In the genomic region with DNA sequence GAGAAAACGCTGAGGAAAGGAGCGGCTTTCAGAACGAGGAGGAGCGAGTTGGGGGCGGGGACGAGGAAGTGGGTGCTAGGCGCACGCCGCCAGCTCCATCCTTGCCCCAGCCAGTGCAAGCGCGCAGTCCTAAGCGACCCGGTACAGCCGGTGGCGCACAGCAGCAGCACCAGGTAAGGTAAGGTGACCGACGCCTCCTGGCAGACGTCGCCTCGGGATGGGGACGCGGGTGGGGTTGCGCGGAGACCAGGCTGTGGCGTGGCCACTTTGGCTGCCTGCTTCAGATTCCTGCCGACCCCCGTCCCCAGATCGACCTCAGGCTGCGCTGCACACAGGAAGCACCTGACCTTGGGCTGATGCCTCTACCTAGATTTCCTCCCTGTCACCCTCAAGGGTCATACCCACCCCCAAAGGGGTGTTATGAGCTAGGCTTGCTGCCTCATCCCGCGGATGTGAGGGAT, we compare ENCODE assay signal across 8 mouse cellular contexts. TPM values are rescaled to one million over a fixed set of nuclear protein-coding genes. Genes with fewer than 3 reads are reported as not detected.
DNase-seq lines count a peak whose midpoint lies in the region; ATAC-seq and TF ChIP-seq lines count a peak whose summit lies in the region.

A gene (plus strand): TSS at position 109 of the 461 bp plus-strand sequence.

- no peak within 1 kb of the TSS for H3K9ac ChIP-seq in heart, embryonic 14.5 days (ENCODE audit: low read length)
- no peak within 1 kb of the TSS; the same call in 1 of the 2 replicates for H3K9ac ChIP-seq in forebrain, embryonic 11.5 days (ENCODE audit: low read length)
- H3K9ac ChIP-seq in neural tube, embryonic 14.5 days (replicated peaks; ENCODE audit: low read depth, low read length) = peak within 1 kb of the TSS; percentile 52

- no peak for DNase-seq in heart, postnatal 4 days
- DNase-seq in forebrain, embryonic 11.5 days (ENCODE audit: low spot score) = no peak
- DNase-seq in left cerebral cortex, postnatal 14 days (ENCODE audit: low spot score in 2 of 2) = peak; percentile 55 to 62
- no peak for DNase-seq in adipocyte (ENCODE audit: low spot score)
- DNase-seq in adrenal gland, adult 8-10 months = no peak

- intact Hi-C loops in left cerebral cortex, postnatal 14 days (cut with DNase I) = no loop called here

- H3K4me1 ChIP-seq in heart, embryonic 14.5 days (ENCODE audit: control insufficient read depth in 2 of 2, insufficient read depth in 2 of 2, low read length in 2 of 2) = peaks cover 5 to 6% of the 10 kb centered on the region in 2 experiments; a peak in 3 of 4 replicates
- peaks cover 19% of the 10 kb centered on the region for H3K4me1 ChIP-seq in E14TG2a.4 (replicated peaks; ENCODE audit: low read depth, low read length)
- H3K4me1 ChIP-seq in forebrain, embryonic 11.5 days (replicated peaks; ENCODE audit: control insufficient read depth, insufficient read depth, low read length) = peaks cover 5% of the 10 kb centered on the region; the same call in 1 of the 2 replicates
- no peaks in the 10 kb centered on the region; the same call in 1 of the 2 replicates for H3K4me1 ChIP-seq in neural tube, embryonic 14.5 days (ENCODE audit: control insufficient read depth, insufficient read depth, low read length)

- no peak for ATAC-seq in heart, embryonic 14.5 days (ENCODE audit: insufficient number of reproducible peaks, insufficient read depth, low FRiP score, low read depth)
- ATAC-seq in forebrain, embryonic 11.5 days (replicated peaks; ENCODE audit: low FRiP score) = no peak
- peak; percentile 68; the same call in 1 of the 2 replicates for ATAC-seq in neural tube, embryonic 14.5 days (ENCODE audit: low read depth)

- H3K27ac ChIP-seq in heart, embryonic 14.5 days (replicated peaks in 1 of 2; ENCODE audit: control insufficient read depth in 1 of 2, insufficient read depth in 1 of 2, low read depth in 2 of 2, low read length in 2 of 2) = no peak within 1 kb of the TSS
- no peak within 1 kb of the TSS for H3K27ac ChIP-seq in forebrain, embryonic 11.5 days (ENCODE audit: low read depth, low read length)
- H3K27ac ChIP-seq in neural tube, embryonic 14.5 days (ENCODE audit: low read depth, low read length) = no peak within 1 kb of the TSS

- no peak for TF ChIP-seq CTCF in E14TG2a.4 (conservative IDR thresholded peaks at IDR 0.05; ENCODE audit: low read length)

- H3K4me3 ChIP-seq in heart, embryonic 14.5 days (ENCODE audit: control insufficient read depth in 1 of 2, insufficient read depth in 1 of 2, low read depth in 1 of 2, low read length in 2 of 2) = peak within 1 kb of the TSS; percentile 21 to 22; a peak in 2 of 4 replicates
- H3K4me3 ChIP-seq in E14TG2a.4 (replicated peaks; ENCODE audit: low read length) = peak within 1 kb of the TSS; percentile 80
- peak within 1 kb of the TSS; percentile 16; the same call in 1 of the 2 replicates for H3K4me3 ChIP-seq in forebrain, embryonic 11.5 days (ENCODE audit: low read depth, low read length)
- peak within 1 kb of the TSS; percentile 35 for H3K4me3 ChIP-seq in neural tube, embryonic 14.5 days (ENCODE audit: low read depth, low read length)

- H3K36me3 ChIP-seq in heart, embryonic 14.5 days (ENCODE audit: control insufficient read depth, insufficient read depth, low read length) = no peaks in the 10 kb centered on the region
- no peaks in the 10 kb centered on the region for H3K36me3 ChIP-seq in E14TG2a.4 (ENCODE audit: insufficient read depth, low read length)
- H3K36me3 ChIP-seq in forebrain, embryonic 11.5 days (ENCODE audit: control insufficient read depth, insufficient read depth, low read length) = no peaks in the 10 kb centered on the region
- no peaks in the 10 kb centered on the region for H3K36me3 ChIP-seq in neural tube, embryonic 14.5 days (ENCODE audit: control insufficient read depth, insufficient read depth, low read length)

- H3K9me3 ChIP-seq in heart, embryonic 14.5 days (ENCODE audit: control insufficient read depth, low read length) = no peaks in the 10 kb centered on the region
- no peaks in the 10 kb centered on the region for H3K9me3 ChIP-seq in E14TG2a.4 (ENCODE audit: low read length)
- no peaks in the 10 kb centered on the region for H3K9me3 ChIP-seq in forebrain, embryonic 11.5 days (ENCODE audit: control insufficient read depth, low read length)
- H3K9me3 ChIP-seq in neural tube, embryonic 14.5 days (ENCODE audit: control insufficient read depth, low read length) = no peaks in the 10 kb centered on the region

- 4% methylated on average over 31 of the region's 31 CpGs for WGBS in heart, embryonic 14.5 days
- 3% methylated on average over 31 of the region's 31 CpGs for WGBS in forebrain, embryonic 11.5 days
- 2% methylated on average over 31 of the region's 31 CpGs for WGBS in neural tube, embryonic 14.5 days

- H3K4me2 ChIP-seq in heart, embryonic 14.5 days (ENCODE audit: low read length) = peak within 1 kb of the TSS; percentile 59
- H3K4me2 ChIP-seq in forebrain, embryonic 11.5 days (ENCODE audit: low read depth, low read length, severe bottlenecking) = peak within 1 kb of the TSS; percentile 58
- peak within 1 kb of the TSS; percentile 60 for H3K4me2 ChIP-seq in neural tube, embryonic 14.5 days (ENCODE audit: low read depth, low read length)

- H3K27me3 ChIP-seq in heart, embryonic 14.5 days (ENCODE audit: control insufficient read depth, insufficient read depth, low read length) = peaks cover 38% of the 10 kb centered on the region
- H3K27me3 ChIP-seq in E14TG2a.4 (ENCODE audit: insufficient read depth, low read length) = peaks cover 65% of the 10 kb centered on the region
- peaks cover 10% of the 10 kb centered on the region for H3K27me3 ChIP-seq in forebrain, embryonic 11.5 days (ENCODE audit: control insufficient read depth, insufficient read depth, low read length)
- no peaks in the 10 kb centered on the region for H3K27me3 ChIP-seq in neural tube, embryonic 14.5 days (ENCODE audit: control insufficient read depth, insufficient read depth, low read length)

RNA-seq across cellular contexts. Expression of the gene that starts here (rescaled TPM):
- 0.07 TPM in 1 of 2 replicates, not detected in the other for polyA plus RNA-seq in heart, embryonic 14.5 days (2014; fragmentation: Nextera tagmentation; extraction: Ambion mirVana)
- under 1 TPM; 0.11 to 0.12 TPM for total RNA-seq in heart, postnatal 4 days (2021)
- not detected in 2 replicates for polyA plus RNA-seq in forebrain, embryonic 11.5 days (2014; fragmentation: Nextera tagmentation; extraction: Ambion mirVana)
- 10 to 100 TPM; 12.8 to 13.4 TPM for total RNA-seq in left cerebral cortex, postnatal 14 days (2021)
- polyA plus RNA-seq in neural tube, embryonic 14.5 days (2014; fragmentation: Nextera tagmentation; extraction: Ambion mirVana) = 0.50 and 0.52 TPM in 2 replicates
- under 1 TPM; 0.10 to 0.48 (median 0.34) TPM for total RNA-seq in adrenal gland, adult 8-10 months (2022)

Comparison
In these comparisons a context has a peak if more than half of its experiments do, and no peak if none do; other contexts are left out.
1. RNA of the gene that starts here (total RNA-seq): 12.8 to 13.4 TPM in left cerebral cortex, postnatal 14 days; 0.10 to 0.48 TPM in adrenal gland, adult 8-10 months and 0.11 to 0.12 TPM in heart, postnatal 4 days; every median in the first group is over 4 times any median in the second.
2. Peak in ATAC-seq, H3K4me3 ChIP-seq, H3K9ac ChIP-seq and H3K4me2 ChIP-seq in neural tube, embryonic 14.5 days; RNA of the gene not detected or under 1 TPM.
3. H3K4me3 ChIP-seq: peak in every context shown above with its lines; median percentile 80 in E14TG2a.4; 35 in neural tube, embryonic 14.5 days; 22 in heart, embryonic 14.5 days; 16 in forebrain, embryonic 11.5 days.
4. DNase-seq: peak in left cerebral cortex, postnatal 14 days (2 of 2); none in heart, postnatal 4 days (single experiment), forebrain, embryonic 11.5 days (single experiment), adipocyte (single experiment) and adrenal gland, adult 8-10 months (single experiment).
5. Peak in every context shown above with its lines, with median percentiles within 50 percentile points of each other: H3K4me2 ChIP-seq.